Mouse (Mus musculus) telencephalon, adult 2 months (tissue): Measurements from ENCODE around the gene Ywhag.

ENCODE experiments used
- DNase-seq: peaks from one replicate; pipeline ENCODE4 v3.0.0-alpha.2; 2011; ENCODE audit warnings: low read depth, low spot score

The Ywhag gene

DNA sequence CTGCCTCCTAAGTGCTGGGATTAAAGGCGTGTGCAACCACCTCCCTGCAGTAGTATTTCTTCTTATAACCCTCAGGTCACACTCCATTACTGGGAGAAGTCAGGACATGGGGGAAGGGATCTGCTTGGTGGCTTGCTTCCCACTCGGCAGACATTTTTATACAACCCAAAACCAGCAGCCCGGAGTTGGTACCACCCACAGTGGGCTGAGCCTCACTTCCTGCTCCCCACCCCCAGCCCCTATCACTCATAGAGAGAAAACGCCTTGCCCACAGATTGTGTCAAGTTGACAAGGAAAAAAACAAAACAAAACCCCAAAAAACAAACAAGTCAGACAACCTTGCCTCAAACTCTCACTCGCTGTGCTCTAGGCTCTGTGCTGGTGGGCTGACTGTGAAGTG lies 21.2 kb downstream of the Ywhag start:
- DNase-seq = no peak

DNA sequence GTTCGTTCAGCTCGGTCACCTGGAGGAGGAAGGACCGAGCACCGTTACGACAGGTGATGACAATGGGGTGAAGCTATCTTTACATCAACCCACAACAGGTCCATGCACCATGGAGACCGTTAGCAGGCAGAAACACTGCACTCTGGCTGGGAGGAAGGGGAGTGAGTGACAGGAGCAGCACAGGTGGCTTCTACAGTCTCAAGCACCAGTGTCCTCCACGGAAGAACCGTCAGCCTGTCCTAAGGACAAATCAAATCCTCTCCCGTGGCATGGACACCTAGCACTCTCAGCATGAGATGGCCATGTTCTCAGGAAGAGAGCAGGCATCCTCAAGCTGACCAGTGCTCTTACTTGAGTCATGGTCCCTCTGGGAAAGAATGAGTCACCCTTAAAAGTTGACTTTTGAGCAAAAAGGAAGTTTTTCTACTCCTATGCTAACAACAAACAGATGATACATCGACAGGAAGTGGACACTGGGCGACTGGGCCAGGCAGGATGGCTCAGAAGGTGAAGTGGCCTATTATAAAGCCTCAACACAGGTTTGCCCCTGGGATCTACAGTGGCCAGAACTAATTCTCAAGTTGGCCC lies 22.7 kb downstream of the Ywhag start:
- DNase-seq = no peak

DNA sequence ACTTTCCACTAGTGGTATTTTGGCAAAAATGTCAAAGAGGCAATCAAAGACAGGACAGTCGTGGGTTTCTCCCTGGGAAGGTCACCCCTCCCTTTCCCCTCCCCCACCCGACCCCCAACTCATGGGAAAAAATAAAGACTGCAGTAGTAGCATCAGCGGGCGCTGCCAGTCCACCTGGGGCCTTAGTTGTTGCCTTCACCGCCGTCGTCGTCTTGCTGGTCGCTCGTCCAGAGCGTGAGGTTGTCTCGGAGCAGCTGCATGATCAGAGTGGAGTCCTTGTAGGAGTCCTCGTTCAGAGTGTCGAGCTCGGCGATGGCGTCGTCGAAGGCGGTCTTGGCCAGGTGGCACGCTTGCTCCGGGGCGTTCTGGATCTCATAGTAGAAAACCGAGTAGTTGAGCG lies 23.6 kb downstream of the Ywhag start:
- DNase-seq = no peak

DNA sequence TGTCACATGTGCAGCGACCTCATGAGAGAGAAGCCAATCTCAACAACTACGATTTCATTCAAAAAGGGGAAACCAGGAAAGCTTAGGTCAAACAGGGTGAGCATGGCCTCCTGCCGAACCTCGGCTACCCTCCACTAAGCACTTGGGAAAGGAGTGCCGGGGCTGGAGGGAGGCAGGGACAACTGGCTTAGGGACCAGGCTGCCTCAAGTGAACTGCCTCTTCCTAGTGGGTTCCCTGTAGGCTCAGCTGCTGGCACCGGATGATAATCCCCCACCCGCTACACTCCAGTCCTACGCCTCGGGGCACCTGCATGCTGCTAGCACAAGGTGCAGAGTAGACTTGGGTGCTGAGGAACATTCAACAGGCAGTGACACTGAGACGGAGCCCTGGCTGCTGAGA lies 24.8 kb downstream of the Ywhag start:
- no peak for DNase-seq

DNA sequence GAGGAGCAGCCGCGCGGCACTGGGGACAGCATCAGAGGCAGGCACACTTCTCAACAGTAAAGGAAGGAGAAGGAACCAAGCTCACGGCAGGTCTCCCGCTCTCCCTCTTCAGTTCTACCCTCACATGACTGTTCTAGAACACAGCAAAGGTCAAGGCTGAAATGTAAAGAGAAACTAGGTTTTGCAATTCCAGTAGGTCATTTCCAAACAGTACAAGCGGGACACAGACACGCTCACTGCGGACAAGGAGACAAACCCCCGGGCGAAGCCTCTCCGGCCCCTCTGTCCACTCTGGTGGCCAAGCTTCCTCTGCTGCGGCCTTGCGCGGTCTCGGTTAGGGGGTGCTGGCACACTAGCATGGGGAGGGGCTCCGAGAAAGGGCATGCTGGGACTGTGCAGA lies 25.4 kb downstream of the Ywhag start:
- no peak for DNase-seq

DNA sequence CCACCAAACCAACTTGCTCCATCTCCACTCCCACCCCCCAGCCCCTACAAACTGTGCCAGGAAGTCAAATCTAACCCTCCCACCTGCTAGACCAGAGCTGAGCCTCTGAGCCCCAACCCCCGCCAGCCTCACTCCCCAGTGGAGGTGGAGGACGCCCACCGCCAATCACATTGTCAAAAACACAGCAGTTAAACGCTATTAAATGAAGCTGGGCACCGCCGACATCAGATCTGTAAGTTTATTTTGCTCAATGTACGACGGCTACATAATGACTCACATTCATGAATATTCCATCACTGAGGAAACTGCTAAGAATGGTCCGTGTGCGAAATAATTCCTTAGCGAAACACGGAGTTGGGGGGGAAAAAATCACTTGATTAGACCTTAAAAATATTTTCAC lies 26.2 kb downstream of the Ywhag start:
- DNase-seq = peak; percentile 58

DNA sequence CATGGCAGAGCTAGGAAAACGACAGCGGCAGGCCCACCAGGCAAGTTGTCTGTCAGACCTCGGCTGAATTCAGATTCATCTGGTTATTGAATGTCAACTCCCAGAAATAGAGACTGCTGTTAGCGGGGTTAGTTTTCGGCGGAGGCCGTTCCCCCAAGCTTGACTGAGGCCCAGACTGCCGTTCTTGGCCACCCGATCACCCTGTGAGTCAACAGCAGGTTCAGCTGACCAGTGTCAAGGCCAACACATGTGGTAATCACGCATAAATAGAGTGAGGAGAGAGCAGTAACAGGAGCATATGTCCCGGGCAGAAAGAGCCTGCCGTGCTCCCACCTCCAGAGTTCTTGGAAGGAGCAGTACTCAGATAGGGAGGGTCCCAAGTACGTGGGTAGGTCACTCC lies 27.2 kb downstream of the Ywhag start:
- DNase-seq = no peak

DNA sequence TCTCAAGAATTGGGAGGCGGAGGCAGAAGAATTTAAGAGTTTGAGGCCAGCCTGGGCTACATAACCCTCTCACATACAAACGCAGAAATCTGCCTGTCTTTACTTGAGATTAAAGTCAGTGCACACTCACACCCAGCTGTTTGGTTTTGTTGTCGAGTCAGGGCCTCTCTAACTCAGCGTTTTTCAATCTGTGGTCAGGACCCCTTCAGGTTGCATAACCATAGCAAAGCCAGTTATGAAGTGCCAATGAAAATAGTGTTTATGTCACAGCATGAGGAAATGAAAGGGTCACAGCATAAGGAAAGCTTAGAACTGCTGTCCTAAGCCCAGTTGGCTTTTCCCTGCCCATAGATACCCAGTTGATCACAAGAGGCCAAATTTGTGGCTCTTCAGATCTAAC lies 27.6 kb downstream of the Ywhag start:
- no peak for DNase-seq

DNA sequence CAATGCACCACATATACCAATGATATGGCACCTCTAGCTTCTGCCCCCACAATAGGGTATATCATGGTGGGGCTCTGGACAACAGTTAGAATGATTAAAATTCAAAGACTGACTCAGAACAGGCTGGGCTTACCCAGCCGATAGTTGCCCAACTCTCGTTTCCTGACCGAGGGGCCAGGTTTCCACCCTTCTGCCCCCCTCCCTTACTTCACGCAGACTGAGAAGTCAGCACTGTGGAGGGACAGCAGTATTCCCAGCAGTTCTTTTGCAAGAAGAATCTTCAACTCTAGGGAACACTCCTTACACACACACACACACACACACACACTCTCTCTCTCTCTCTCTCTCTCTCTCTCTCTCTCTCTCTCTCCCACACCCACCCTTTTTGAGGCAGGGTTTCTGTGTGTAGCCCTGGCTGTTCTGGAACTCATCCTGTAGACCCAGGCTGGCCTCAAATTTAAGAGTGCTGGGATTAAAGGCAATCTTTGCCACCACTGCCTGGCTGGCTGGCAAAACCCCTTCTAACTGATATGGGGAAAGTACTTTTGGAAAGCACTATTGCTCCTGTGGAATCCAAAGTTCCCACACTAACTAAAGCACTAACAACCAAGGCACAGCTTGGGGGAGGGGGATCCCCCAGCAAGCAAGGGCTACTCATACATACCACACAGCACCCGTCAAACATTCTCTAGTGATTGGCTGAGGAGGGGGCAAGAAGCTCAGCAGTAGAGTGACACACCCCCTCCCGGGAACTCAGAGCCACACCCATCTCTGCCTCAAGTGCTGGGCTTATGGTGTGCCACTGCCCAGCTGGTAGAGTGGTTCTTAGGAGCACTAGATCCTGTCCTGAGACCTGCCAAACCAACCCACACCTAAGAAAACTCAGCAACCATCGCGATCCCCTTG lies 28.8 kb downstream of the Ywhag start:
- no peak for DNase-seq

DNA sequence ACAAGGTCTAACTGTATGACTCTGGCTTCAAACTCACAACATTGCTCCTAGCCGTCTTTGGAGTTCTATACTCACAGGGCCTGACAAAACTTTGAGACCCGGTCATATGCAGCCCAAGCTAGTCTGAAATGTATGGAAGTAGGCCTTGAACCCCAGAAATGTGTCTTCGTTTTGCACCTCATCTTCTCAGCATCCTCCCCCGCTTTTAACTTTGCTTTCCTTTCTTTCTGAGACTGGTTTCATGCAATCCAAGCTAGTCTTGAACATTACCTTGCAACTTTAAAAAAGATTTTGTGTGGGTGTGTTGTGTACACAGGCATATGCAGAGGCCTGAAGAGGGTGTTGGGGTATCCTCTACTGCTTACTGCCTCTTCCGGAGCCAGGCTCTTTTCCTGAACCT lies 30.2 kb downstream of the Ywhag start:
- DNase-seq = peak; percentile 55

DNA sequence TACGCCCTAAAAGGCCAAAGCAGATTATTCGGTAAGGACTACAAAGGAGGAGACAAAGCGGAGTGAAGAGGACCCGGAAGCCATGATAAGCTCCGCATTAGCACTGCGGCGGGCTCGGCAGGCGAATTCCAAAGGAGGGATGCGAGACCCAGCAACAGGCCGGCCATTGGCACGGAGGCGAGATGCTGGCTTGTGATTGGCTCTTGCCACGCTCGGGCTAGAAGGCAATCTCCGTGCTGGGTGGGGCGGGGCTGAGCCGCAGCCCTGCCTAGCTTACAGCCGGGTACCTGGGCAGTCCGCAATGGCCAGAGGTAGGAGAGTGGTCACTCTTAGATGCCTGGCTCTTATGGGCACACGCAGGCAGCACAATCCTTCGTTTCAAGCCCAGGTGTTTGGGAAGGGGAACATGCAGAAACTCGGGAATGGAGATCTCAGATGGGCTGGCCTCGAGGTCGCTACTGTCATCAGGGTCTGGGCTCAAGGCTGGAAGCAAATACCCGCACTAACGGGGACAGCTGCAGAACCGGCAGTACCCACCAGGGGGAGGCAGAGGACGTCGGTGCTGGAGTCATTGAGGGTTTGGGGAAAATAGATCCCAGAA lies 30.8 kb downstream of the Ywhag start:
- peak; percentile 92 for DNase-seq

DNA sequence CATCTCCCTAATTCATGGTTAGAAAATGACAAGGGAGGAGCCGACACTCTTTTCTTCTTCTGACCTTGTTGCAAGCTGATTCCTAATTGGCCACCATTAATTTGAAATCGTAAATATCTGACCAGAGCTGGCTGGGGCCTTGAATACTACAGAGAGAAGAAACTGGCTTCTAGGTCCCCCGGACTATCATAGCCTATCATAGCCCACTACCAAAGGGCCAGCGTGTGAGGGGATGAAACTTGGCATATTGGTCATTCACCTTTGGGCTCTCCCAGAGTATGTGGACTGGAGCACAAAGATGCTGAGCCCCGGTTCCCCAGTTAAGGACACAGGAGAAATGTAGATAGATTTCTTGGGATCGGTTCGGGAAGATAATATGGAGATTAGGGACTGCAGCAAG lies 31.4 kb downstream of the Ywhag start:
- no peak for DNase-seq

DNA sequence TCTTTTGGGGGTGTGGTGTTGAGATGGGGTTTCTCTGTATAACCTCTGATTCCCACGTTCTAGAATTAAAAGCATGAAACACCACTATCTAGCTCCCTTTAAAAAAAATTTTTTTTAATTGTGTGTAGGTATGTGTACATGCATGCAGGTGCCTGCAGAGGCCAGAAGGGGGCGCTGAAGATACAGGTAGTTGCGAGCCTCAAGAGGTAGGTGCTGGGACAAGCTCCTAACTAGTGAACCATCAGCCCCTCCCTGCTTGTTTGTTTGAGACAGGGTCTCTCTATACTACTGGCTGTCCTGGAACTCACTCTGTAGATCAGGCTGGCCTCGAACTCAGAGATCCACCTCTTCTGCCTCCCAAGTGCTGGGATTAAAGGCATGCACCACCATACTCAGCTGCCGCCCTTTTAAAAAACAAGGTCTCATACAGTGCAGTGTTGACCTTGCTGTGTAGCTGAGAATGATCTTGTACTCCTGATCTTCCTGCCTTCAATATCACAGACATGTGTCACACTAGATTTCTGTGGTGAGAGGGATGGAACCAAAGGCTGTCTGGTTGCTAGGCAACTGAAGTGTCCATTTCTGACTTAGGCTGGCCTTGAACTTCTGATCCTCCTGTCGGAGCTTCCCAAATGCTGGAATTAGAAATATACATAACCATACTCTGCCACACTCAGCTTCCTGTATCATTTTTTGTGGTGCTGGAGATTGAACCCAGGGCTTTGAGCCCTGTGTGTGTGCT lies 32.9 kb downstream of the Ywhag start:
- DNase-seq = no peak

DNA sequence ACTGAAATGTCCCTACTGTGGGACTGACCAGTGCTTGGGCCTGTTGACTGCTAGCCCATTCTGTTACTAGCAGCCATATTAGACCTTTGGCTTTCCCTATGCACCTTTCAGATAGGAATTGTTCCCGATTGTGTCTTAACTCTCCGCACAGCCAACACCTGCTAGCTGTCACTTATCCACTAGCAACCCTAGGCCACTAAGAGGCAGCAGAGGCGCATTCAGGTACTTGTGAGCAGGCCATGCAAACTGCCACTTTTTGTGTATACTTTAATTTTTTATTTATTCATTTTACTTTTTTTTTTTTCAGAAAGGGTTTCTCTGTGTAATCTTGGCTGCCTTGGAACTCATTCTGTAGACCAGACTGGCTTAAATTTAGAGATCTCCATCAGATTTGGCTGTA lies 33.7 kb downstream of the Ywhag start:
- DNase-seq = no peak

DNA sequence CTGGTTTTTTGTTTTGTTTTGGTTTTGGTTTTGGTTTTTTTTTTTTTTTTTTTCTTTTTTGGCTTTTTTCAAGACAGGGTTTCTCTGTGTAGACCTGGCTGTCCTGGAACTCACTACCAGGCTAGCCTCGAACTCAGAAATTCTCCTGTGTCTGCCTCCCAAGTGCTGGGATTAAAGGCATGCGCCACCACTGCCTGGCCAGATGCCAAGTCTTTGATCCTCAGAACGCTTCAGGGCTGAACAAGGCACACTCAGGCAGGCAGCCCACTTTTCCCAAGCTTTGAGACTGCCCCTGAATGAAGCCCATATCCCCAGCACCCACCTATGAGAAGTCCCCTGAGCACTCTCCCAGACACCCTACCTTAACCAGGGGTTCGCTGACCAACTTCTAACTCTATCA lies 34.6 kb downstream of the Ywhag start:
- no peak for DNase-seq

DNA sequence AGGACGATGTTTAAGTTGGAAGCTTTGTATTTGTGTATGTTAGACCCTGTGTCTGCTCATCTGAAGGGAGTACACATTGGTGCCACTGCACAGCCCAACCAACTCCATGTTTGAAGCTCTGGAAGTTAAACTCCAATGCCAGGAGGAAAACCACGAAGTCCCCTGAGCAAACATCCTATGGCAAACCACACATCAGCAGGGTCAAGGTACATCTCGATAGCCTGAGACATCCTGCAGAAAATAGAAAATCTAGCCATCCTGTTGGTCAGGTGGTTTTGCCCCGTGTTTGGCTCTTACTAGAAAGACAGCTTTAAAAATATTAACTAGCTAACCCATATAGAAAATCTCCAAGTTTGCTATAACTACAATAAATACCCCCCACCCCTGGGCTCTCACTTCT lies 35.4 kb downstream of the Ywhag start:
- DNase-seq = no peak

DNA sequence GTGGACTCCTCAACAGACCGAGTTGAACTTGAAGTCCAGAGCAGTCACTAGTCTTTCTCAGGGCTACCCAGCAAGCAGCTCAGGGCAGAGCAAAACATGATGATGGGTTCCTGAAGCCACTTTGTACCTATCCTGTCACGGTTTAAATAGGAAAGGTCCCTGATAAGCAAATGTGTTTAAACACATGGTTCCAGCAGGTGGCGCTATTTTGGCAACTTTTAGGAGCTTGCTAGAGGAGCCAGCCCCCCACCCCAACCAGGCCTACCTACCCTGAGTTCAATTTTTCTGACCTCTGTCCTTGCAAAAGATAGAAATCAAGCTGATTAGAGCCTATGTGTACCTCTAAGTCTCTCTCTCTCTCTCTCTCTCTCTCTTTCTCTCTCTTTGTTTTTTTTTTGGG lies 36.4 kb downstream of the Ywhag start:
- peak; percentile 58 for DNase-seq

DNA sequence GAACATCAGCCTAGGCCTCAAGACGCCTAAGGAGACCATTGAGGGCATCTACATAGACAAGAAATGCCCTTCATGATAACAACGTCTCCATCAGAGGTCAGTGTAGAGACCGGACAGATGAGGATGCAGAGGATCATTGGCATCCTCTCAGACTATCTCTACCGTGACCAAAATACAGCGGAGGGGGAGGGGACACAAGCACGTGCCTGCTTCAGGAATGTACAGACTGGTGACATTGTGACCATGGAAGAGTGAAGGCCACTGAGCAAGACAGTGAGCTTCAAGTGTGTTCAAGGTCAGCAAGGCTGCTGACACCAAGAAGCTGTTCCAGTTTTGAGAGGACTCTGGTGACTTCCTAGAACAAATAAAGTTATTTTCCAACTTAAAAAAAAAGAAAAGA lies 39.5 kb downstream of the Ywhag start:
- DNase-seq = no peak

DNA sequence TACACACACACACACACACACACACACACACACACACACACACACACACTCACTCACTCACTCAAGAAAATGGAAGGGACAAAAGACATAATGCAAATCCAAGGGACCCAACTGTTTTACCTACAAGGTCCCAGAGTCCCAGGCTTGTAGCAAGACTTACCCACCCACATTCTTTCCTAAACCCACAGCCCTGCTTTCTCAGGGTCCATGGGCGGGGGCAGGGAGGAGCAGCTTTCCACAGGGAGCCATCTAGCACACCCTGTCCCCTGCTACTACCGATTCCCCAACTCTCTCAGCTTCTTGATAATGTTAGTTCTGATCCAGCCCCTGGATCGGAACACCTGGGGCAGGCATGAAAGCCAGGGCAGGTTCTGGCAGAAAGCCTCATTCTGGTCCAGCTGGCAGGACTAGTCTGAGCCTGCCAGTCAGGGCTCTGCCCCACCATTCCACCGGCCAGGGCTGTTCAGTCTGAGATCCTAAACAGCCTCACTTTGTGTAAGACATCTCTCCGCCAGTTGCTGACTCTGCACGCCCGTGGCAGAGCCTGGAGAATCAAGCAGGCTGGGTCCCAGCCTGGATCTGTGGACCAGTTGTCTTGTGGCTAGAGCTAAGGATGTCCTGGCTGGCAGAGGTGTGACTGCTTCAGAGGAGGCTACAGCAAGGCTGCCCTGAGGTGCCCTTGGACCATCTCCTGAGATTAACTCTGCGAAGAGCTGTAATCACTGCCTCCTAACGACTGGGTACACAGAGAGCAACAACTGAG lies 41.6 kb downstream of the Ywhag start:
- DNase-seq = no peak

DNA sequence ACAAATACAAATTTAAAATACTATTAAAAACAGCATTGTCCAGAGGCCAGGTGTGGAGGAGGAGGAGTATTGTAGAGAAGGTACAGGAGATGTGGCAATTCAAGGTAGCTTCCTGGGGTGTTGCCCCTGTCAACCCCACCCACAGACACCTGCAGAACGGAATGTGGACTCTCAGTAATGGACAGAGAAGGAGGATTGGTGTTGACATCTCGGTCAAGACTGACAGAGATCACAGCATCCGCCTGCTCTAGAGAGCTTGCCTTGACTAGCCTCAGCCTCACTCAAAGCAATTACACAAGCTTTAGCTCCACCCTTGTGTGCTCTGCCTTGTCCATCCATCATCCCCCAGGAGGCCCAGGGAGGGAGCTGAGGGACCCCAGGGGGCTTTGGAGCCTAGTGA lies 43.5 kb downstream of the Ywhag start:
- DNase-seq = no peak

DNA sequence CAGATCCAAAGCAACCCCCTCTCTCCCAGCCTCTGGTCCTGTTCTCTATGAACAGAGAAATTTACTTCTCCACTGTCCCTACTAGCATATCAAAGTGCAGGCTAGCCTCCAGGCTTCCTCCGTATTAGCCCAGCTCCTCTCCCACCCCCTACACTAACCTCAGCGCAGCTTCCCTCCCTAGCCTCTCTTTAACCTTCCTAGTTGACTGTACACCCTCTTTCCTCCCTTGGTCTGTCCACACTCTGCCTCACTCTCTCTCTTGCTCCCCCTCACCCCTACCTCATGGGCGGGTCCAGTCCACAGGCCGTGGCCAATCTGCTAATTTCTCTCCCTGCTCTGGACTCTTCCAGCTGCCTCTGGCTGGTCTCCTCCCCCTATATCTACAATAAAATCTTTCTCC lies 44.1 kb downstream of the Ywhag start:
- no peak for DNase-seq
